Mouse (Mus musculus) adrenal gland, postnatal 25 days (tissue): ENCODE data around the gene Galnt17. TPM values are rescaled to one million over a fixed set of nuclear protein-coding genes. Genes with fewer than 3 reads are reported as not detected.

ENCODE experiments used
- DNase-seq: peaks from one replicate; pipeline ENCODE4 v3.0.0; 2021; ENCODE audit warnings: mixed read lengths
- total RNA-seq: library from RNA; stranded (reverse); gene quantifications from 2 replicates; pipeline ENCODE4 v1.2.3, GENCODE M21; 2021

Gene Galnt17
- total RNA-seq, 1 experiment from 2014 or later: 4.1 TPM

DNA sequence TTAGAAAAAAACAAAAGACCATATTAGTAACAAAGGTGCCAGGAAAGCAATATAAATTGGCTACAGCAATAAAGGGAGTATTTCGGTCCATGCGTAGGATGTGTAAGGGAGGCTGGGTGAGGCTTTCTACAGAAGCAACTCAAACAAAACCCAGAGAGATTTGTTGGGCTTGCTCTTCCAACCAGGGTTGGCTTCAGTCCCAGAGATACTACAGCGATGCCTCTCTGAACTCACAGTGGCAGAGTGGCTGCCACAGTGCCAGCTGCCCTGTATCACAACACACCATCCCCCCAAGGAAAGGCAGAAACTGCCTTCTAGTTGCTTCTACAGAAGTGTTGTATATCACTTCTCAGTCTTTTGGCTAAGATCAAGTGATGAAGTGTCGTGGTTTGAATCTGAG, 66.6 kb downstream of the Galnt17 start:
- no peak for DNase-seq

- no peak for DNase-seq
These were observed 68.5 kb downstream of the Galnt17 start for GRCm38 (mm10) chr5:131239813-131240212.

GRCm38 (mm10) chr5:131236906-131237305, 71.4 kb downstream of the Galnt17 start:
- peak; percentile 69 for DNase-seq

DNA sequence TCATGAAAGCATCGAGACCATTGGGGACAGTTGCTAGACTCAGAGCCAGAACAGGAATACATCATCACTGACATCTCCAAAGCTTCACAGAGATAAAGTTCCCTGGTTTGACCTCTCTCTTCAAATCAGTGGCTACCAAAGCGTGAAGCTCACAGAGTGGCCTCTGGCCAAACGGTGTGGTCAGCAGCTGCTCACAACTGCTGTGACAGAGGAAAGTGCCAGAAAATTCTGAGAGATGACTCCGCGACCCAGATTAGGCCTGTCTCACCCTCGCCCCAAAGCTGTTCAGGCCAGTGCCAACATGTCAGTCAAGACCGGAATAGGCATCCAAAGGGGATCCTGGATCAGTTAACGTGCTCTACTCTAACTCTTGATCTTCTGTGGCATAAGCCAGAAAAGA, 74.5 kb downstream of the Galnt17 start:
- DNase-seq: no peak

DNA sequence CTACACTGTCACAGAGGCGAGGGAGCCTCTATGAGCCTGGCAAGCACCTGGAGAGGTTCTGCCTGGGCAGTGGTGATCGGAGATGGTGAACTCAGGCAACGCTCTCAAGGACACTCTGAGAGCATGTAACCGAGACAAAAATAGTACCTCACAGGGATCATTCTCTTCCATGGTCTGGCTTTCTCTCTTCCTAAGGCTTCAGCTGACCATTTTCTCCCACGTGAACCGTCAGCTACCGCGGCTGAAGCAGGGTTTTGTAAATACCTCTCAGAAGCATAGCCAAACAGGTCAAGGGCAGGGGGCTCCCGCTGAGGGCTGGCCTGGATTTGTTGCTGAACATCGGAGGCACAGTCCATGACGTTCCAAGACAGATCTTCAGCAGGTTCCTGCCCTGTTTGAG, 77.2 kb downstream of the Galnt17 start:
- peak; percentile 29 for DNase-seq

DNA sequence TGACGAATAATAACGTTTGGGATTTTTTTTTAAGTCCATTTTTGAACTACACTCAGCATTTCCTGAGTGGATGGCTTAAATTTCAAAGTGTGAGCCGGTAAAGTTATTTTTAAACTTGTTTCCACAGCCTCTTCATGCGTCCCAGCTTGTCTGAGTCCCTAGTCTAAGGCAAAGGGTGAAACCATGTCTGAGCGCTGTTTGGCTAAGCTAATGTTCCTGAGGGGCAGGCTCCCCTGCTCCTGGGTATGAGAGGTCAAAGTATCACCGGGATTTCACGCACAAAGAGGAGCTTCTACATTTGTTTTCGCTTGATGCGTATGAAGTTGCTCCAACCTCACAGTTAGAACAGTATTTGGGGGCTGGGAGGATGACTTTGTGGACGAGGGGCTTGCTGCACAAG, 78.6 kb downstream of the Galnt17 start:
- DNase-seq: no peak

DNA sequence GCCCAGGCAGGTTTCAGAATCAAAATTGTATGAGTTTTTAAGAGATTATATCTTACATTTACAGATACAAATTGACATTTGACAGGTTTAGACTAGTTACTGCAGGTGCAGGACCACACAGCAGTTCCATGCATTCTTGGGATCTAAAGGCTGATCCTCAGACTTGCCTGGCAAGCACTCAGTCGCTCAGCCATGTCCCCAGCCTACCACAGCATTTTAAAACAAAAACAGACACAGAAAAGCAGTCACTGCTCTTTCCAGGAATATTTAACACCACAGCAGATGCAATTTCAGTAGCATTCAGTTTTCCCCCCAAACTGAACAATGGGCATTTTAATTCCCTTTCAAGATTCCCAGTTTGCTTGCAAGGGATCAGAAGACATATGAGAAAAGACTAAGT, 84.9 kb downstream of the Galnt17 start:
- no peak for DNase-seq

DNA sequence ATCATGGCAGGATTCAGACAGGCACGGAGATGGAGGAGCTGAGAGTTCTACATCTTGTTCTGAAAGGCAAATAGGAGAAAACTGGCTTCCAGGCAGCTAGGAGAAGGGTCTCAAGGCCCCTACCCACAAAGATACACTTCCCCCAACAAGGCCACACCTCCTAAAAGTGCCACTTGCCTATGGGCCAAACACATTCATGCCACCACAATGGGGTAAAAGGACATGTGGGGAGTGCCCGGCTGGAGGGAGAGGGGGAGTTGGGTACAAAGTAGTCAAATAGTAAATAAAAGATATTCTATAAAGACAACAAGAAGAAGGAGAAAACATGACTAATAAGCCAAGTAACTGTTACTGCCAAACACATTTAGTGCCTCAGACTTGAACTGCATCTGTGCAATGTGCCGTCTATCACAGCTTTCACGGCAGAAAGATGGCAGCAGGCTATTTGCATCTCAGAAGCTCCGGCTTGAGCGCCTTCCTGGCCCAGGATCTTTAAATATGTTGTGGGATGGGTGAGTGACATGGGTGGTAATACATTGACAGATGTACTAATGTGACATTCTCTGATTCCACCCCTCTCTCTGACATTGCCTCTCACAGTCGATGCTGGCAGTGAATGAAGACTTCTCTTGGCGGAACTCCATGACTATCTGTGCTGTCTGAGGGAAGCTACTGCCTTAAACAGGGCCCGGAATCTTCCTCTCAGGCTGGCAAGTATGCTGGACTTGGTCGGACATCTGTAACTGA, 85.6 kb downstream of the Galnt17 start:
- no peak for DNase-seq

- no peak for DNase-seq
These were observed 90.1 kb downstream of the Galnt17 start for GRCm38 (mm10) chr5:131218221-131218620.

- DNase-seq: no peak
These were observed 96.7 kb downstream of the Galnt17 start for GRCm38 (mm10) chr5:131211618-131212017.

GRCm38 (mm10) chr5:131201146-131201545, 107.2 kb downstream of the Galnt17 start:
- no peak for DNase-seq

DNA sequence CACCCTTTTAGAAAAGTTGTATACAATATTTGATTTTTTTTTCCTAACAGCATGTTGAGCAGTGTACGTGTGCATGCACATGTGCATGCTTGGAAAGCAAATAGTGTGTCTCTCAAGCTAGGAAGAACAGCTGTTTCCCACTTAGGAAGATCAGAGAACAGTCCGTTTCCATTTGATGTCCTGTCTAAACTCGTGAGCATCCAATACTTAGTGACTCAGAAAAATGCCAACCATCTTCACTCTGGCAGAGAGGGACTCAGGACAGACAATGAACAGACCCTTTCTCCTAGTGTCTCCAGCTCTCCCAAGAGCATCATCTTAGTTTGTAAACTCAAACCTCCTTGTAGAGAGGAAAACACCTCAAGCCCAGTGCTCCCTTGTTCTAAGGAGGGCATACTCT, 116.0 kb downstream of the Galnt17 start:
- no peak for DNase-seq

- no peak for DNase-seq
These were observed 123.7 kb downstream of the Galnt17 start for GRCm38 (mm10) chr5:131184566-131184965.

GRCm38 (mm10) chr5:131181231-131181630, 127.1 kb downstream of the Galnt17 start:
- DNase-seq: no peak

DNA sequence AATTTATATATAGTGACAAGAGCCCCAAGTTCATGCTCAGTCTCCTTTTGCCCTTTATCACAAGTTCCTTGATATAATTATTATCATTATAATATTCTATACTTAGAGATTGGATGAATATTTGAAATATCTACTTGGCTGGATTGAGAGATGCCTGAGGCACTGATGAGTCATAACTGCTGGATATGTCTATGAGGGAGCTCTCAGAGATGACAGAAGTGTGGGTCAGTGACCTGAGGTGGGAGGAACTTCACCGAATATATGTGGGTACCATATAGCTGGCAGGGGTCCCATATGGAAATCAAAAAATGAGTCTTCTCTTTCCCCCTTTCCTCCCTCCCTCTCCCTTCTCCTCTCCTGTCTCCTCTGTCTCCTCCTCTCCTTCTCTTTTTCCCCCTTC, 127.5 kb downstream of the Galnt17 start:
- DNase-seq: no peak

DNA sequence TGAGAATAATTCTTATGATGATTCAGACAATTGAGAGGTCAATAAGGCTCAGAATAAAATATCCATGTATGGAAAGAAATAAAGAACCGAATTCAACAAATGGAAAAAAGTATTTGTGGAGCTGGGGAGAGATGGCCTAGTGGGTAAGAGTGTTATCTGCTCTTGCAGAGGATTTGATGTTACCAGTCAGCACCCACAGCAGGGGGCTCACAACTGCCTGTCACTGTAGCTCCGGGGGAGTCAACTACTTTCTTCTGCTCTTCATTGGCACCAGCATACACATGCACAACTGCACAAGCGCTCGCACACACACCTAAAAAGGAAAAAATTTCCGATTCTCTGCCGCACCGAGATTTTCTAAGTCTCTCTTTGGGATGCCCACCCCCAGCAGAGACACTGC, 130.4 kb downstream of the Galnt17 start:
- no peak for DNase-seq

- DNase-seq: no peak
These were observed 131.1 kb downstream of the Galnt17 start for GRCm38 (mm10) chr5:131177168-131177567.

GRCm38 (mm10) chr5:131169186-131169585, 139.1 kb downstream of the Galnt17 start:
- peak; percentile 20 for DNase-seq

- DNase-seq: no peak
These were observed 140.9 kb downstream of the Galnt17 start for GRCm38 (mm10) chr5:131167366-131167765.

DNA sequence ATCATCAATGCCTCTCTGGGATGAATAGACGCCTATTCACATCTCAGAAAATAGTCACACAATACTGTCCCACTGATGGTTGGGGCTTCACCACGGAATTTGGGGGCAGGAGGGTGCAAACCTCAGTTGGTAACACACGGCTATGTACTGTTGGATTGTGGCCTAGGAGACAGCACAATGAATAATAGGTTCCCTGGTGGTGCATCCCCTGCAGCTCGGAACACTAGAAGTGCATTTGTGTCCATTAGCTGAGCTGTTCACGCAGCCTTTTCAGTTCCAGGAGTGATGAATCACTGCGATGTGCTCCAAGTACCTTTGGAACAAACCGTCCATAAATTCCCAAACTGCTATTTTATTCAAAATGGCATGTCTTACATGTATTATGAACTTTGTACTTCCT, 142.6 kb downstream of the Galnt17 start:
- DNase-seq: no peak

DNA sequence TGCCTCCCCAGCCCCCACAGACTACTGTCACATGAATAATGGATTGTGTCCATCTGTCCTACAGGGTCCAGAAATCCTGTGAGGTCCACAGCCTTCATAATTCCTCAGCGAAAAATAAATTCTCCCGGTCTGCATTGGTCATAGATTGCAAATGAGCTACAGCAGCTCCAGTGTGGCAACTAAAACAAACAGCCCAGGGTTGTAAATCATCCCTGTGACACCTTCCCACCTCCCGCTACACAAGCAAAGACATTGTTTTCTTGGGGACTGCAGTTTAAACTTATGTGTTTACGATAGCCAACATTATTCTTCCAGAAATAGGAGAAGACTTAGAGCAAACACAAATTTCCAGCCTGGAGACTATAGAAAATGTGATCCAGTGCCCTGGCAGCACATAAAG, 150.4 kb downstream of the Galnt17 start:
- no peak for DNase-seq

DNA sequence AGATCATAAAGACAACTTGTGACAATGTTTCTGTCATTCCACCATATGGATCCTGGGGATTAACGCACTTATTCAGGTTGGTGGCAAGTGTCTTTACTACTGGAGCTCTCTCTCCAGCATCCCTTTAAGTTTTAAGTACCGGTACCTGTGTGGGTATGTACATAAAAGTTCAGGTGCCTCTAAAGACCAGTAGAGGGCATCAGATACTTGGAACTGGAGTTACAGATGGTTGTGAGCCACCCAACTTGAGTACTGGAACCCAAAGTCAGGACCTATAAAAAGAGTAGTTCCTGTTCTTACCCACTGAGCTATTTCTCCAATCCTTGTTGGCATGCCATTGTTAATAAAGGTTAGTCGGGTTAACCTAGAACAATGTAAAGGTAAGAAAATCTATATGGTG, 152.0 kb downstream of the Galnt17 start:
- no peak for DNase-seq

DNA sequence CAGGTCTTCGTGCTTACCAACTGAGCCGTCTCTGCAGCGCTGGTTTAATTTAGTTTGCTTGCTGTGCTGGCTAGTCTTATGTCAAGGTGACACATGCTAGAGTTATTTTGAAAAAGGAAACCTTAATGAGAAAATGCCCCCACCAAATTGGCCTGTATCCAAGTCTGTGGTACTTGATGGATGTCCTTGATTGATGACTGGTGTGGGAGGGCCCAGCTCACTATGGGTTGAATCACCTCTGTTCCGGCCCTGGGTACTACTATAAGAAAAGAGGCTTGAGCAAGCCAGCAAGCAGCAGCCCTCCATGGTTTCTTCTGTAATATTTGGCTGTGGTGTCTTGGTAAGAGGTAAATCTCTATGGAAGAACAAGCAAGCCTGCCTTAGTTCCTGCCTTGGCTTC, 165.7 kb downstream of the Galnt17 start:
- peak; percentile 25 for DNase-seq

DNA sequence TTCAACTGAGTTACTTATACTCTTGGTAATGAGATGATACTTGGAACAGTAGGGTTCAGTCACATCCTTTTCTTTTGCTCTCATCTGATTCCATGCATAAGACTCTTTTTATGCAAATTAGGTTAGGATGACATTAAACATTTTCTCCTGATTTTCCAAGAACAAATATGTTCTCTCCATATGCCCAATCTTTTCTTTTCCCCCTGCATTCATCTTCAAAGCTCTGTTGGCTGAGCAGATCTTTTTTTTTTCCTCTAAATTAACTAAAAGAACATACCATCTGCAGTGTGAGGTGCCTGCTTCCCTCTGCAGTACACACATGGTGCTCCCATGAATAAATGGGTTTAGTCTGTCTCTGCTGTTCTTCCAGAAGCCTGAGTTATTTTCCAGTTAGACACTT, 173.5 kb downstream of the Galnt17 start:
- no peak for DNase-seq
